21 mouse cellular contexts compared by ENCODE assay signal in the genomic region with DNA sequence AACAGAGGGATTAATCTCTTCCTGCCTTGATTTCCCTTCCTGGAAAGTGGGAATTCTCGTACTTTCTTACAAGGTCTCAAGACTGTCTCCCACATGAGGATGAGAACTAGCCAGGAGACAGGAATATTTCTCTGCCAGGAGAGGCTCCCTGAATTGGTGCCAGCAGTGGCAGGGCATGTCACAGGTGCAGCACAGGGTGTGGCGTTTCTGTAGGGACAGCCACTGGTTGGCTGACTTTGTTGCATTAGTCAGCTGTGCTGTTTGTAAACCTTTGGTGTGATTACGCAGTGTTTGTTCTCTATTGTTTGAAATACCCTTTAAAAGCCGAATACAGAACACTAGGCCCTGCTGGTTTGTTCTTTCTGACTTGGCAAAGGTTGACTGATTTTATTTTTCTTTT.
"Had no signal": no experiment of that assay in that cellular context is flagged by ENCODE, and none has a peak within 500 bp of the region (broad histone marks: within the 10 kb centered on the region; RNA-seq: fewer than 3 reads in every experiment).

No protein-coding gene starts in this region.

- ATAC-seq: intestine, postnatal 0 days had no signal

- H3K36me3 ChIP-seq: kidney, embryonic 15.5 days; limb, embryonic 10.5 days; limb, embryonic 13.5 days; liver, embryonic 15.5 days; neural tube, embryonic 12.5 days; neural tube, embryonic 15.5 days had no signal

- H3K9ac ChIP-seq: kidney, embryonic 15.5 days; limb, embryonic 13.5 days; liver, embryonic 15.5 days; neural tube, embryonic 12.5 days; neural tube, embryonic 15.5 days had no signal

- H3K27ac ChIP-seq: kidney, embryonic 15.5 days; limb, embryonic 10.5 days; limb, embryonic 13.5 days; liver, embryonic 15.5 days; neural tube, embryonic 12.5 days; neural tube, embryonic 15.5 days; stomach, postnatal 0 days had no signal

- H3K27me3 ChIP-seq: kidney, embryonic 15.5 days; limb, embryonic 13.5 days; liver, embryonic 15.5 days; neural tube, embryonic 12.5 days; neural tube, embryonic 15.5 days had no signal

- H3K4me1 ChIP-seq: limb, embryonic 10.5 days; limb, embryonic 13.5 days; liver, embryonic 15.5 days; neural tube, embryonic 12.5 days; neural tube, embryonic 15.5 days had no signal

- H3K9me3 ChIP-seq: kidney, embryonic 15.5 days; limb, embryonic 10.5 days; limb, embryonic 13.5 days; liver, embryonic 15.5 days; neural tube, embryonic 12.5 days; neural tube, embryonic 15.5 days had no signal

- H3K4me3 ChIP-seq: kidney, embryonic 15.5 days; limb, embryonic 10.5 days; limb, embryonic 13.5 days; liver, embryonic 15.5 days; neural tube, embryonic 12.5 days; neural tube, embryonic 15.5 days had no signal

- DNase-seq: kidney, adult 8-10 months; kidney, postnatal 10 days; kidney, postnatal 4 days; liver; lung, adult 2 months; lung, postnatal 14 days; lung, postnatal 4 days; midbrain, embryonic 14.5 days; right cerebral cortex, adult 18-20 months; thymus, adult 2 months; thymus, postnatal 14 days; thymus, postnatal 4 days had no signal

- H3K4me2 ChIP-seq: kidney, embryonic 15.5 days; limb, embryonic 13.5 days; liver, embryonic 15.5 days; midbrain, embryonic 11.5 days; neural tube, embryonic 12.5 days; neural tube, embryonic 15.5 days had no signal
